Mouse (Mus musculus): Measurements from ENCODE around the gene Hoxb3.

Gene Hoxb3

GRCm38 (mm10) chr11:96288455-96289221 lies 34.5 kb upstream of the Hoxb3 start:
- DNase-seq (ENCODE audit: low spot score): no peak

- DNase-seq (ENCODE audit: low spot score): no peak
Measured at GRCm38 (mm10) chr11:96289293-96289692, 33.8 kb upstream of the Hoxb3 start.

GRCm38 (mm10) chr11:96289837-96290236 lies 33.3 kb upstream of the Hoxb3 start:
- no peak for DNase-seq (ENCODE audit: low spot score)

GRCm38 (mm10) chr11:96290705-96291355 lies 32.3 kb upstream of the Hoxb3 start:
- no peak for DNase-seq (ENCODE audit: low spot score)

- DNase-seq (ENCODE audit: low spot score): no peak
Measured at GRCm38 (mm10) chr11:96291681-96292564, 31.2 kb upstream of the Hoxb3 start, which contains the start of gene Hoxb6. Hoxb6 (plus strand) TSS chr11:96292476.

GRCm38 (mm10) chr11:96292565-96293301 lies 30.4 kb upstream of the Hoxb3 start:
- DNase-seq (ENCODE audit: low spot score): no peak

GRCm38 (mm10) chr11:96293302-96293921 lies 29.7 kb upstream of the Hoxb3 start:
- DNase-seq (ENCODE audit: low spot score): no peak

GRCm38 (mm10) chr11:96294245-96295091 lies 28.7 kb upstream of the Hoxb3 start:
- DNase-seq (ENCODE audit: low spot score): peak; percentile 69

GRCm38 (mm10) chr11:96295092-96295835 lies 27.9 kb upstream of the Hoxb3 start:
- DNase-seq (ENCODE audit: low spot score): no peak

- DNase-seq (ENCODE audit: low spot score): no peak
Measured at GRCm38 (mm10) chr11:96296997-96297396, 26.1 kb upstream of the Hoxb3 start.

GRCm38 (mm10) chr11:96297428-96297827 lies 25.7 kb upstream of the Hoxb3 start:
- no peak for DNase-seq (ENCODE audit: low spot score)

GRCm38 (mm10) chr11:96297968-96298635 lies 25.0 kb upstream of the Hoxb3 start:
- DNase-seq (ENCODE audit: low spot score): no peak

GRCm38 (mm10) chr11:96298895-96299667 lies 24.0 kb upstream of the Hoxb3 start:
- DNase-seq (ENCODE audit: low spot score): no peak

GRCm38 (mm10) chr11:96299781-96300180 lies 23.3 kb upstream of the Hoxb3 start:
- DNase-seq (ENCODE audit: low spot score): no peak

GRCm38 (mm10) chr11:96300354-96301063 lies 22.6 kb upstream of the Hoxb3 start:
- DNase-seq (ENCODE audit: low spot score): no peak

- no peak for DNase-seq (ENCODE audit: low spot score)
Measured at GRCm38 (mm10) chr11:96301064-96301431, 22.1 kb upstream of the Hoxb3 start.

GRCm38 (mm10) chr11:96301837-96302236 lies 21.3 kb upstream of the Hoxb3 start:
- peak; percentile 66 for DNase-seq (ENCODE audit: low spot score)

Measured in lung, postnatal 25 days (tissue).